ENCODE assay signal across 18 mouse cellular contexts in genomic region chr6:87318651-87319050, GRCm38 (mm10). TPM values are rescaled to one million over a fixed set of nuclear protein-coding genes. Genes with fewer than 3 reads are reported as not detected.
"Had no signal": no experiment of that assay in that cellular context is flagged by ENCODE, and none has a peak within 500 bp of the region (broad histone marks: within the 10 kb centered on the region; RNA-seq: fewer than 3 reads in every experiment).

No protein-coding gene starts in this region.

- H3K27ac ChIP-seq: macrophage; midbrain, embryonic 13.5 days; midbrain, embryonic 15.5 days; neural tube, embryonic 12.5 days had no signal

- DNase-seq: liver, postnatal 0 days; lung, embryonic 14.5 days; lung, postnatal 10 days; right cerebral cortex, postnatal 25 days; right cerebral cortex, postnatal 4 days; spleen, adult 18-20 months; thymus, adult 18-20 months; thymus, postnatal 14 days; thymus, postnatal 36 days had no signal

- H3K4me3 ChIP-seq: megakaryocyte, embryonic 14.5 days; midbrain, embryonic 13.5 days; midbrain, embryonic 15.5 days; neural tube, embryonic 12.5 days had no signal

RNA-seq across cellular contexts. Expression of gene Antxr1, which starts 17.0 kb away (rescaled TPM):
- total RNA-seq: monocyte, adult 5-6 weeks; neutrophil, adult 5-6 weeks had no signal

RNA-seq across cellular contexts. Expression of gene Gkn1, which starts 32.1 kb away (rescaled TPM):
- total RNA-seq: megakaryocyte progenitor cell, adult 5-6 weeks; midbrain, postnatal 0 days; monocyte, adult 5-6 weeks; neutrophil, adult 5-6 weeks had no signal

RNA-seq across cellular contexts. Expression of gene Gkn2, which starts 54.5 kb away (rescaled TPM):
- total RNA-seq: megakaryocyte progenitor cell, adult 5-6 weeks; midbrain, postnatal 0 days; monocyte, adult 5-6 weeks; neutrophil, adult 5-6 weeks had no signal
